ENCODE assay signal across 32 mouse cellular contexts in the genomic region with DNA sequence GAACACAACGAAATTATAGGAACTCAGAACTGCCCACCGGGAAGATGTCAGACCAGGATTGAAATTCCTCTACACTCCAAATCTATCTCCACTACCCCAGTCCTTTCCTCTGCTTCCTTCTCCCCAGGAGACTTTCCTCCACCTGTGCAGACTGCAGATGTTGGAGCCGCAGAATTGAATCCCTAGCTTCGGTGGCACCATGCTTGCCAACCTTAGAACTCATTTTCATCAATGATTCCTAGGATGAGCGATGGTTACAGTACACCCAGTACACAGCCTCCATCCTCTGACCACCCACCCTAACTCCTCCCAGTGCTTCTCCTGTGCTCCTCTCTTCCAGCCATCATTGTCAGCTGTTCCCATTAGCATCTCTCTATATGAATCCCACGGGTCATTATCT. TPM values are rescaled to one million over a fixed set of nuclear protein-coding genes. Genes with fewer than 3 reads are reported as not detected.
"Had no signal": no experiment of that assay in that cellular context is flagged by ENCODE, and none has a peak within 500 bp of the region (broad histone marks: within the 10 kb centered on the region; RNA-seq: fewer than 3 reads in every experiment).

No protein-coding gene starts in this region.

- DNase-seq: left cerebral cortex, postnatal 4 days; liver; liver, embryonic 13.5 days; liver, postnatal 0 days; lung, adult 18-20 months; lung, adult 2 months; lung, embryonic 14.5 days; lung, postnatal 10 days; lung, postnatal 14 days; lung, postnatal 36 days; lung, postnatal 4 days; midbrain, embryonic 14.5 days had no signal

- H3K4me3 ChIP-seq: left cerebral cortex, adult 2 months; limb, embryonic 10.5 days; limb, embryonic 12.5 days; limb, embryonic 13.5 days; limb, embryonic 15.5 days; liver, embryonic 12.5 days; liver, embryonic 13.5 days; liver, embryonic 15.5 days; lung, embryonic 15.5 days; megakaryocyte, embryonic 14.5 days; midbrain, embryonic 10.5 days; midbrain, embryonic 12.5 days; midbrain, embryonic 13.5 days; midbrain, embryonic 15.5 days; myocyte; neural tube, embryonic 12.5 days had no signal

- H3K27me3 ChIP-seq: limb, embryonic 12.5 days; limb, embryonic 13.5 days; limb, embryonic 15.5 days; liver, embryonic 12.5 days; liver, embryonic 13.5 days; liver, embryonic 15.5 days; lung, embryonic 15.5 days; midbrain, embryonic 13.5 days; midbrain, embryonic 15.5 days; neural tube, embryonic 12.5 days had no signal

- ATAC-seq: liver, embryonic 12.5 days; liver, postnatal 0 days; lung, postnatal 0 days; midbrain, embryonic 13.5 days; midbrain, embryonic 15.5 days; midbrain, embryonic 16.5 days had no signal

- H3K4me1 ChIP-seq: limb, embryonic 12.5 days; limb, embryonic 13.5 days; limb, embryonic 15.5 days; liver, embryonic 12.5 days; liver, embryonic 13.5 days; liver, embryonic 15.5 days had no signal

- H3K9ac ChIP-seq: limb, embryonic 12.5 days; limb, embryonic 13.5 days; limb, embryonic 15.5 days; liver, embryonic 12.5 days; liver, embryonic 13.5 days; liver, embryonic 14.5 days; liver, embryonic 15.5 days; liver, postnatal 0 days; lung, embryonic 14.5 days; lung, embryonic 15.5 days; midbrain, embryonic 12.5 days; midbrain, embryonic 13.5 days; midbrain, embryonic 15.5 days; neural tube, embryonic 12.5 days had no signal

- H3K4me2 ChIP-seq: limb, embryonic 12.5 days; limb, embryonic 13.5 days; limb, embryonic 15.5 days; liver, embryonic 11.5 days; liver, embryonic 12.5 days; liver, embryonic 13.5 days; liver, embryonic 15.5 days; lung, embryonic 14.5 days; lung, embryonic 15.5 days; midbrain, embryonic 12.5 days; midbrain, embryonic 13.5 days; midbrain, embryonic 15.5 days; neural tube, embryonic 12.5 days had no signal

- H3K9me3 ChIP-seq: limb, embryonic 10.5 days; limb, embryonic 13.5 days; limb, embryonic 15.5 days; liver, embryonic 12.5 days; liver, embryonic 13.5 days; liver, embryonic 15.5 days; lung, embryonic 15.5 days; megakaryocyte, embryonic 14.5 days; midbrain, embryonic 10.5 days; midbrain, embryonic 12.5 days; midbrain, embryonic 13.5 days; midbrain, embryonic 15.5 days; neural tube, embryonic 12.5 days had no signal

- H3K27ac ChIP-seq: left cerebral cortex, adult 2 months; limb, embryonic 10.5 days; limb, embryonic 12.5 days; limb, embryonic 13.5 days; limb, embryonic 15.5 days; liver, embryonic 12.5 days; liver, embryonic 13.5 days; liver, embryonic 14.5 days; liver, embryonic 15.5 days; macrophage; midbrain, embryonic 10.5 days; midbrain, embryonic 12.5 days; midbrain, embryonic 13.5 days; midbrain, embryonic 15.5 days; neural tube, embryonic 12.5 days had no signal

- H3K36me3 ChIP-seq: limb, embryonic 10.5 days; limb, embryonic 12.5 days; limb, embryonic 13.5 days; limb, embryonic 15.5 days; liver, embryonic 12.5 days; liver, embryonic 13.5 days; liver, embryonic 15.5 days; lung, embryonic 15.5 days; midbrain, embryonic 10.5 days; midbrain, embryonic 12.5 days; midbrain, embryonic 13.5 days; midbrain, embryonic 15.5 days; neural tube, embryonic 12.5 days had no signal

RNA-seq across cellular contexts. Expression of gene Galnt12, which starts 53.6 kb away (rescaled TPM):
- polyA plus RNA-seq: myocyte had no signal
